Mouse (Mus musculus) myocyte (in vitro differentiated cells): Measurements from ENCODE around the gene Tmem38b.

Source experiments
- CEBPB ChIP-seq: IDR thresholded peaks from 2 replicates; pipeline ENCODE4 v1.6.1; 2011; ENCODE audit warnings: mild to moderate bottlenecking, moderate library complexity; ENCODE audit not compliant: poor library complexity, insufficient read depth, severe bottlenecking
- E2F4 ChIP-seq: IDR thresholded peaks from one replicate; pipeline ENCODE4 v1.6.1; 2011; ENCODE audit warnings: mild to moderate bottlenecking, control low read depth, moderate library complexity; ENCODE audit not compliant: insufficient read depth
- MAX ChIP-seq: IDR thresholded peaks from one replicate; pipeline ENCODE4 v1.6.1; 2011; ENCODE audit warnings: low read depth, mild to moderate bottlenecking, control low read depth
- MYOD1 ChIP-seq, 3 experiments: IDR thresholded peaks; one replicate each; pipeline ENCODE4 v1.6.1; 2011; ENCODE audit warnings: control low read depth in 2 of 3, low read depth in 2 of 3, mild to moderate bottlenecking in 2 of 3, moderate library complexity in 1 of 3; ENCODE audit not compliant: insufficient read length in 2 of 3, control insufficient read depth in 1 of 3
- MYOG ChIP-seq, 3 experiments: IDR thresholded peaks; one replicate each; pipeline ENCODE4 v1.6.1; 2011; ENCODE audit warnings: control low read depth in 2 of 3, low read depth in 2 of 3, mild to moderate bottlenecking in 2 of 3; ENCODE audit not compliant: insufficient read length in 2 of 3, control insufficient read depth in 1 of 3, insufficient read depth in 1 of 3
- POLR2A ChIP-seq: IDR thresholded peaks from one replicate; pipeline ENCODE4 v1.6.1; 2011; ENCODE audit warnings: low read depth, mild to moderate bottlenecking, control low read depth, moderate library complexity; ENCODE audit not compliant: insufficient read length
- POLR2AphosphoS2 ChIP-seq: IDR thresholded peaks from one replicate; pipeline ENCODE4 v1.6.1; 2011; ENCODE audit warnings: low read depth, control low read depth; ENCODE audit not compliant: insufficient read length
- REST ChIP-seq: IDR thresholded peaks from one replicate; pipeline ENCODE4 v1.6.1; 2011; ENCODE audit warnings: mild to moderate bottlenecking, control low read depth, moderate library complexity; ENCODE audit not compliant: insufficient read depth, insufficient read length
- SRF ChIP-seq: IDR thresholded peaks from one replicate; pipeline ENCODE4 v1.6.1; 2011; ENCODE audit warnings: low read depth; ENCODE audit not compliant: control insufficient read depth, insufficient read length
- TCF12 ChIP-seq: IDR thresholded peaks from one replicate; pipeline ENCODE4 v1.6.1; 2011; ENCODE audit warnings: mild to moderate bottlenecking, control low read depth; ENCODE audit not compliant: poor library complexity, insufficient read depth, severe bottlenecking
- TCF3 ChIP-seq: IDR thresholded peaks from one replicate; pipeline ENCODE4 v1.6.1; 2011; ENCODE audit warnings: low read depth, control low read depth; ENCODE audit not compliant: insufficient read length
- USF1 ChIP-seq: IDR thresholded peaks from one replicate; pipeline ENCODE4 v1.6.1; 2011; ENCODE audit warnings: low read depth, mild to moderate bottlenecking, control low read depth, moderate library complexity

DNA sequence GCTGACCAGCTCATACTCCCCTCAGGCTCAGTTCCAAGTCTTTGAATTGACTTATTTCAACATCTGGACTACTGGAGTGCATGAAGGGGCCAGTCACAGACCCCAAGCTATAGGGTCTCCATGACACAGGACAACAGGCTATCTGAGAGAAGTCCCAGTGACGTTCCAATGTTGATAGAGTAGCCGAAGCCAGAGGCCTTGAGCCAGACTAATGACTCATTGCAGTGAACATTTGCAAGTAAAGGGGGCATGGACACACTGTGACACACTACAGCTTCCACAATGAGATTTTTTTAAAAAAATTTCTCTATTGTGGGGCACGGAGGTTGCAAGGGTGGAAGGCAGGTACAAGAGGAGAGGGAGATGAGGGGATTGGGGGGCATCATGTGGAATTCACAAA is 81.2 kb downstream of the Tmem38b start:
- TF ChIP-seq MYOG (IDR thresholded peaks at IDR 0.05; ENCODE audit: control insufficient read depth in 1 of 3, insufficient read depth in 1 of 3, insufficient read length in 2 of 3, low read depth in 2 of 3) (no peak), POLR2A (no peak), USF1 (no peak), TCF3 (no peak), POLR2AphosphoS2 (no peak), E2F4 (no peak), TCF12 (no peak), MYOD1 (IDR thresholded peaks at IDR 0.05; ENCODE audit: control insufficient read depth in 1 of 3, insufficient read length in 2 of 3, low read depth in 2 of 3) (no peak), REST (no peak), SRF (no peak), CEBPB (no peak), MAX (no peak)
